In the genomic region with DNA sequence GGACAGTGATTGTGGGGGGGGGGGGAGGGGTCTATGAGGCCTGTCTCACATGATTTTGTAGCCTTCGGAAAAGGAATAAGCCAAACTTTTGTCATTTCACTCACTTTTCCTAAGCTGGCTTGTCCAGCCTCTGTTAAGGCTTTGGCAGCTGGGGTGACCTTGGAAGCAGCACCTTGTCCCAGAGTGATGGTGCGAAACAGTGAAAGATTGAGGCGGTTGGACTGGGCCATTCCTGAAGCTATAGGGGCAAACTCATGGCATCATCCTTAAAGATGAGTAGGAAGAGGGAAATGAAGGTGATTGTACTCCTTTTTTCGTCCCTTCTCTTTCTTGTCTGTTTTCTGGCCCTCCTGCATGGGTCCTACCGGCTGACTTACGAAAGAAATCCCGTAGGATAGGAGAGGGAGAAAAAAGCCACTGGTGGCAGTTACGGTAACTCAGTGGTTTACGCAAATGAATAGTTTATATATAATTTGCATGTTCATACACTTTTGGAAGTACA, we compare ENCODE assay signal across 8 mouse cellular contexts. TPM values are rescaled to one million over a fixed set of nuclear protein-coding genes. Genes with fewer than 3 reads are reported as not detected.
DNase-seq lines count a peak whose midpoint lies in the region; ATAC-seq and TF ChIP-seq lines count a peak whose summit lies in the region.

No protein-coding gene starts in this region.

- H3K4me2 ChIP-seq in heart, embryonic 12.5 days = peak overlapping the region; percentile 79

- TF ChIP-seq POLR2A in MEL (IDR thresholded peaks at IDR 0.05; ENCODE audit: control insufficient read depth in 1 of 2, insufficient read depth in 1 of 2, low read depth in 1 of 2, low read length in 2 of 2, poor library complexity in 1 of 2) = no peak

- ATAC-seq in heart, embryonic 12.5 days (ENCODE audit: insufficient number of reproducible peaks, low FRiP score) = peak; percentile 6; the same call in 1 of the 2 replicates
- ATAC-seq in granulocyte monocyte progenitor cell, adult 5-6 weeks (replicated peaks; ENCODE audit: poor library complexity, severe bottlenecking) = peak; percentile 2
- ATAC-seq in megakaryocyte progenitor cell, adult 5-6 weeks (replicated peaks; ENCODE audit: poor library complexity) = peak; percentile 12; the same call in 1 of the 2 replicates

- peak overlapping the region; percentile 66 for H3K9ac ChIP-seq in heart, embryonic 12.5 days
- peak overlapping the region; percentile 68 for H3K9ac ChIP-seq in MEL (ENCODE audit: control insufficient read depth, low read depth, low read length, poor library complexity, severe bottlenecking)

- H3K4me3 ChIP-seq in heart, embryonic 12.5 days = peak overlapping the region; percentile 97
- H3K4me3 ChIP-seq in MEL (ENCODE audit: control insufficient read depth in 1 of 2, insufficient read depth in 1 of 2, low read depth in 2 of 2, low read length in 2 of 2) = peak overlapping the region; percentile 62 to 82

- H3K27me3 ChIP-seq in heart, embryonic 12.5 days (replicated peaks) = no peaks in the 10 kb centered on the region
- no peaks in the 10 kb centered on the region for H3K27me3 ChIP-seq in MEL (ENCODE audit: control insufficient read depth in 1 of 2, insufficient read depth in 2 of 2, low read length in 2 of 2)

- TF ChIP-seq EP300 in MEL (IDR thresholded peaks at IDR 0.05; ENCODE audit: low read depth in 1 of 2, low read length in 2 of 2) = no peak

- peaks cover 14% of the 10 kb centered on the region for H3K79me2 ChIP-seq in MEL (ENCODE audit: control insufficient read depth, insufficient read depth, low read length, poor library complexity)

- peak overlapping the region; percentile 34; the same call in 1 of the 2 replicates for H3K27ac ChIP-seq in heart, embryonic 12.5 days (ENCODE audit: poor library complexity, severe bottlenecking)
- H3K27ac ChIP-seq in MEL (ENCODE audit: control insufficient read depth, low read depth, low read length) = peak overlapping the region; percentile 33

- TF ChIP-seq CTCF in MEL (IDR thresholded peaks at IDR 0.05 in 2 of 3, conservative IDR thresholded peaks at IDR 0.05 in 1 of 3; ENCODE audit: control insufficient read depth in 1 of 3, insufficient read depth in 1 of 3, low read depth in 2 of 3, low read length in 3 of 3, poor library complexity in 1 of 3, severe bottlenecking in 1 of 3) = no peak

- intact Hi-C loops in left cerebral cortex, postnatal 25 days (cut with DNase I) = loop anchor here (2.0 kb wide), 1 partner anchor 19 kb away; a partner anchor contains a TSS

- H3K9me3 ChIP-seq in heart, embryonic 12.5 days (replicated peaks) = no peaks in the 10 kb centered on the region
- H3K9me3 ChIP-seq in MEL (replicated peaks; ENCODE audit: insufficient read depth, low read length) = no peaks in the 10 kb centered on the region

- 16% methylated on average over 9 of the region's 9 CpGs for WGBS in heart, embryonic 12.5 days

- no peak for TF ChIP-seq RAD21 in MEL (IDR thresholded peaks at IDR 0.05; ENCODE audit: low read depth, low read length)

- DNase-seq in heart, postnatal 4 days = no peak
- DNase-seq in MEL (ENCODE audit: low read depth, low spot score) = no peak
- no peak for DNase-seq in left cerebral cortex, postnatal 25 days (ENCODE audit: low spot score in 2 of 2)
- no peak for DNase-seq in testis, postnatal 14 days (ENCODE audit: low spot score)
- DNase-seq in layer of hippocampus, adult 11-12 months (ENCODE audit: low spot score) = no peak

- H3K36me3 ChIP-seq in heart, embryonic 12.5 days = peaks cover 15% of the 10 kb centered on the region
- H3K36me3 ChIP-seq in MEL (ENCODE audit: control insufficient read depth in 1 of 2, insufficient read depth in 2 of 2, low read length in 2 of 2) = peaks cover 0 to 17% of the 10 kb centered on the region in 2 experiments; a peak in 2 of 4 replicates

- peaks cover 16% of the 10 kb centered on the region for H3K4me1 ChIP-seq in heart, embryonic 12.5 days (replicated peaks)
- peaks cover 7 to 12% of the 10 kb centered on the region in 2 experiments; a peak in 3 of 4 replicates for H3K4me1 ChIP-seq in MEL (ENCODE audit: control insufficient read depth in 1 of 2, insufficient read depth in 2 of 2, low read length in 2 of 2)

TF ChIP-seq in MEL, 35 proteins besides CTCF, POLR2A, EP300 and RAD21:
- TF ChIP-seq CHD1 (IDR thresholded peaks at IDR 0.05; ENCODE audit: low read depth, low read length) (0 out of 2 replicates have a peak, but pooled peaks have one; percentile 24), ZC3H11A (IDR thresholded peaks at IDR 0.05; ENCODE audit: low read depth, low read length) (no peak), MYC (IDR thresholded peaks at IDR 0.05; ENCODE audit: low read depth, low read length) (peak; percentile 75; the same call in 1 of the 2 replicates)

RNA-seq across cellular contexts. Expression of a gene that starts 0.5 kb away (rescaled TPM):
- 18.0 and 20.3 TPM in 2 replicates for polyA plus RNA-seq in heart, embryonic 12.5 days (2016; fragmentation: Nextera tagmentation; extraction: Ambion mirVana)
- total RNA-seq in heart, postnatal 4 days (2021) = 10 to 100 TPM; 33.4 to 36.5 TPM
- total RNA-seq in MEL (2012; rRNA removed) = 45.0 and 45.1 TPM in 2 replicates
- 10 to 100 TPM in 1 of 2 experiments, not detected in 1; 56.7 TPM for polyA plus RNA-seq in MEL (2012; ENCODE audit: insufficient read depth in 1 of 2, insufficient read length in 2 of 2, low read depth in 1 of 2, low replicate concordance in 2 of 2, missing spikeins in 1 of 2)
- 21.2 and 31.9 TPM in 2 replicates for total RNA-seq in granulocyte monocyte progenitor cell, adult 5-6 weeks (2014; fragmentation: Nextera tagmentation)
- total RNA-seq in granulocyte monocyte progenitor cell, adult 5-6 weeks (2017) = 24.3 and 24.6 TPM in 2 replicates
- 21.2 and 23.5 TPM in 2 replicates for total RNA-seq in megakaryocyte progenitor cell, adult 5-6 weeks (2015)
- 24.0 and 24.5 TPM in 2 replicates for total RNA-seq in megakaryocyte progenitor cell, adult 5-6 weeks (2017)
- 10 to 100 TPM; 51.0 to 61.8 TPM for total RNA-seq in left cerebral cortex, postnatal 25 days (2021)

RNA-seq across cellular contexts. Expression of a gene that starts 20.2 kb away (rescaled TPM):
- 8.7 and 9.5 TPM in 2 replicates for polyA plus RNA-seq in heart, embryonic 12.5 days (2016; fragmentation: Nextera tagmentation; extraction: Ambion mirVana)
- 10 to 100 TPM in 1 of 2 experiments, 1 to 10 TPM in 1; 9.3 to 11.9 TPM for total RNA-seq in heart, postnatal 4 days (2021)
- 9.5 and 10.0 TPM in 2 replicates for total RNA-seq in MEL (2012; rRNA removed)
- 10 to 100 TPM in 1 of 2 experiments, not detected in 1; 19.4 TPM for polyA plus RNA-seq in MEL (2012; ENCODE audit: insufficient read depth in 1 of 2, insufficient read length in 2 of 2, low read depth in 1 of 2, low replicate concordance in 2 of 2, missing spikeins in 1 of 2)
- 19.0 and 25.0 TPM in 2 replicates for total RNA-seq in granulocyte monocyte progenitor cell, adult 5-6 weeks (2014; fragmentation: Nextera tagmentation)
- 17.1 and 17.9 TPM in 2 replicates for total RNA-seq in granulocyte monocyte progenitor cell, adult 5-6 weeks (2017)
- total RNA-seq in megakaryocyte progenitor cell, adult 5-6 weeks (2015) = 18.0 and 20.3 TPM in 2 replicates
- 16.2 and 20.3 TPM in 2 replicates for total RNA-seq in megakaryocyte progenitor cell, adult 5-6 weeks (2017)
- total RNA-seq in left cerebral cortex, postnatal 25 days (2021) = 10 to 100 TPM; 22.2 to 27.6 TPM

RNA-seq across cellular contexts. Expression of a gene that starts 41.2 kb away (rescaled TPM):
- polyA plus RNA-seq in heart, embryonic 12.5 days (2016; fragmentation: Nextera tagmentation; extraction: Ambion mirVana) = 23.2 and 25.6 TPM in 2 replicates
- total RNA-seq in heart, postnatal 4 days (2021) = 10 to 100 TPM; 30.7 to 33.4 TPM
- total RNA-seq in MEL (2012; rRNA removed) = 14.5 and 16.2 TPM in 2 replicates
- polyA plus RNA-seq in MEL (2012; ENCODE audit: insufficient read depth in 1 of 2, insufficient read length in 2 of 2, low read depth in 1 of 2, low replicate concordance in 2 of 2, missing spikeins in 1 of 2) = 10 to 100 TPM in 1 of 2 experiments, not detected in 1; 36.6 TPM
- total RNA-seq in granulocyte monocyte progenitor cell, adult 5-6 weeks (2014; fragmentation: Nextera tagmentation) = 35.0 and 36.7 TPM in 2 replicates
- 18.4 and 20.6 TPM in 2 replicates for total RNA-seq in granulocyte monocyte progenitor cell, adult 5-6 weeks (2017)
- 15.8 and 21.5 TPM in 2 replicates for total RNA-seq in megakaryocyte progenitor cell, adult 5-6 weeks (2015)
- total RNA-seq in megakaryocyte progenitor cell, adult 5-6 weeks (2017) = 19.6 and 21.3 TPM in 2 replicates
- total RNA-seq in left cerebral cortex, postnatal 25 days (2021) = 10 to 100 TPM; 21.4 to 22.2 TPM

RNA-seq across cellular contexts. Expression of a gene that starts 41.2 kb away (rescaled TPM):
- polyA plus RNA-seq in heart, embryonic 12.5 days (2016; fragmentation: Nextera tagmentation; extraction: Ambion mirVana) = 42.3 and 43.9 TPM in 2 replicates
- total RNA-seq in heart, postnatal 4 days (2021) = 10 to 100 TPM; 47.4 to 48.9 TPM
- 109 and 179 TPM in 2 replicates for total RNA-seq in MEL (2012; rRNA removed)
- polyA plus RNA-seq in MEL (2012; ENCODE audit: insufficient read depth in 1 of 2, insufficient read length in 2 of 2, low read depth in 1 of 2, low replicate concordance in 2 of 2, missing spikeins in 1 of 2) = 100 to 1,000 TPM in 1 of 2 experiments, not detected in 1; 365 TPM
- total RNA-seq in granulocyte monocyte progenitor cell, adult 5-6 weeks (2014; fragmentation: Nextera tagmentation) = 30.4 and 39.7 TPM in 2 replicates
- total RNA-seq in granulocyte monocyte progenitor cell, adult 5-6 weeks (2017) = 19.2 and 20.1 TPM in 2 replicates
- 27.3 and 28.8 TPM in 2 replicates for total RNA-seq in megakaryocyte progenitor cell, adult 5-6 weeks (2015)
- 28.2 and 38.5 TPM in 2 replicates for total RNA-seq in megakaryocyte progenitor cell, adult 5-6 weeks (2017)
- 1 to 10 TPM; 7.5 to 9.0 TPM for total RNA-seq in left cerebral cortex, postnatal 25 days (2021)
